Mouse (Mus musculus): ENCODE data around the gene Bcam. TPM values are rescaled to one million over a fixed set of nuclear protein-coding genes. Genes with fewer than 3 reads are reported as not detected.

Gene Bcam
- polyA plus RNA-seq, 1 experiment = 237 TPM

- Histone ChIP-seq H3K27me3 (replicated peaks; ENCODE audit: control insufficient read depth, insufficient read depth, low read length) (no peaks in the 10 kb centered on the region), H3K27ac (ENCODE audit: insufficient read depth, low read depth, low read length) (peak within 1 kb of the TSS; percentile 83), H3K4me3 (ENCODE audit: insufficient read depth, low read depth, low read length) (peak within 1 kb of the TSS; percentile 96), H3K36me3 (ENCODE audit: control insufficient read depth, insufficient read depth, low read length) (no peaks in the 10 kb centered on the region; the same call in 1 of the 2 replicates), H3K4me1 (ENCODE audit: control insufficient read depth, insufficient read depth, low read length) (no peaks in the 10 kb centered on the region; the same call in 1 of the 2 replicates)
- TF ChIP-seq CTCF (conservative IDR thresholded peaks at IDR 0.05; ENCODE audit: insufficient read depth, insufficient read length, low read depth, low read length) (no peak), POLR2A (IDR thresholded peaks at IDR 0.05; ENCODE audit: low read depth, low read length) (peak; percentile 30)
- WGBS = under 1% methylated on average over 59 of the region's 59 CpGs
- peak; percentile 100 for DNase-seq
Measured at GRCm38 (mm10) chr7:19715239-19716054, 55.4 kb downstream of the Bcam start, which contains the start of gene Tomm40. TSS of gene Tomm40 (minus strand) at chr7:19715438.

- Histone ChIP-seq H3K27me3 (replicated peaks; ENCODE audit: control insufficient read depth, insufficient read depth, low read length) (no peaks in the 10 kb centered on the region), H3K4me3 (ENCODE audit: insufficient read depth, low read depth, low read length) (peak overlapping the region; percentile 96), H3K36me3 (ENCODE audit: control insufficient read depth, insufficient read depth, low read length) (no peaks in the 10 kb centered on the region; the same call in 1 of the 2 replicates), H3K4me1 (ENCODE audit: control insufficient read depth, insufficient read depth, low read length) (no peaks in the 10 kb centered on the region; the same call in 1 of the 2 replicates), H3K27ac (ENCODE audit: insufficient read depth, low read depth, low read length) (peak overlapping the region; percentile 83)
- DNase-seq = no peak
- under 1% methylated on average over 36 of the region's 39 CpGs for WGBS
- no peak for TF ChIP-seq CTCF (conservative IDR thresholded peaks at IDR 0.05; ENCODE audit: insufficient read depth, insufficient read length, low read depth, low read length)
- TF ChIP-seq POLR2A (IDR thresholded peaks at IDR 0.05; ENCODE audit: low read depth, low read length) = no peak
Measured at GRCm38 (mm10) chr7:19714836-19715235, 56.0 kb downstream of the Bcam start.

- Histone ChIP-seq H3K36me3 (ENCODE audit: control insufficient read depth, insufficient read depth, low read length) (no peaks in the 10 kb centered on the region; the same call in 1 of the 2 replicates), H3K4me1 (ENCODE audit: control insufficient read depth, insufficient read depth, low read length) (no peaks in the 10 kb centered on the region; the same call in 1 of the 2 replicates), H3K27ac (ENCODE audit: insufficient read depth, low read depth, low read length) (no peak overlapping the region), H3K4me3 (ENCODE audit: insufficient read depth, low read depth, low read length) (no peak overlapping the region), H3K27me3 (replicated peaks; ENCODE audit: control insufficient read depth, insufficient read depth, low read length) (no peaks in the 10 kb centered on the region)
- no peak for DNase-seq
- no peak for TF ChIP-seq CTCF (conservative IDR thresholded peaks at IDR 0.05; ENCODE audit: insufficient read depth, insufficient read length, low read depth, low read length)
- no peak for TF ChIP-seq POLR2A (IDR thresholded peaks at IDR 0.05; ENCODE audit: low read depth, low read length)
- 86% methylated on average over 9 of the region's 9 CpGs for WGBS
Measured at GRCm38 (mm10) chr7:19713598-19713997, 57.2 kb downstream of the Bcam start.

- Histone ChIP-seq H3K4me1 (ENCODE audit: control insufficient read depth, insufficient read depth, low read length) (no peaks in the 10 kb centered on the region; the same call in 1 of the 2 replicates), H3K27me3 (replicated peaks; ENCODE audit: control insufficient read depth, insufficient read depth, low read length) (no peaks in the 10 kb centered on the region), H3K36me3 (ENCODE audit: control insufficient read depth, insufficient read depth, low read length) (no peaks in the 10 kb centered on the region; the same call in 1 of the 2 replicates), H3K4me3 (ENCODE audit: insufficient read depth, low read depth, low read length) (no peak overlapping the region), H3K27ac (ENCODE audit: insufficient read depth, low read depth, low read length) (no peak overlapping the region)
- TF ChIP-seq POLR2A (IDR thresholded peaks at IDR 0.05; ENCODE audit: low read depth, low read length) (no peak), CTCF (conservative IDR thresholded peaks at IDR 0.05; ENCODE audit: insufficient read depth, insufficient read length, low read depth, low read length) (peak; percentile 51)
- peak; percentile 38 for DNase-seq
- WGBS = 37% methylated on average over 4 of the region's 4 CpGs
Measured at GRCm38 (mm10) chr7:19713196-19713595, 57.6 kb downstream of the Bcam start.

- Histone ChIP-seq H3K4me3 (ENCODE audit: insufficient read depth, low read depth, low read length) (no peak overlapping the region), H3K27ac (ENCODE audit: insufficient read depth, low read depth, low read length) (no peak overlapping the region), H3K4me1 (ENCODE audit: control insufficient read depth, insufficient read depth, low read length) (no peaks in the 10 kb centered on the region; the same call in 1 of the 2 replicates), H3K27me3 (replicated peaks; ENCODE audit: control insufficient read depth, insufficient read depth, low read length) (no peaks in the 10 kb centered on the region), H3K36me3 (ENCODE audit: control insufficient read depth, insufficient read depth, low read length) (no peaks in the 10 kb centered on the region; the same call in 1 of the 2 replicates)
- DNase-seq = peak; percentile 40
- WGBS = 52% methylated on average over 4 of the region's 4 CpGs
- TF ChIP-seq CTCF (conservative IDR thresholded peaks at IDR 0.05; ENCODE audit: insufficient read depth, insufficient read length, low read depth, low read length) (0 out of 2 replicates have a peak, but pooled peaks have one; percentile 24), POLR2A (IDR thresholded peaks at IDR 0.05; ENCODE audit: low read depth, low read length) (no peak)
Measured at GRCm38 (mm10) chr7:19712414-19712813, 58.4 kb downstream of the Bcam start.

- Histone ChIP-seq H3K4me3 (ENCODE audit: insufficient read depth, low read depth, low read length) (no peak overlapping the region), H3K27ac (ENCODE audit: insufficient read depth, low read depth, low read length) (no peak overlapping the region), H3K27me3 (replicated peaks; ENCODE audit: control insufficient read depth, insufficient read depth, low read length) (no peaks in the 10 kb centered on the region), H3K4me1 (ENCODE audit: control insufficient read depth, insufficient read depth, low read length) (no peaks in the 10 kb centered on the region; the same call in 1 of the 2 replicates), H3K36me3 (ENCODE audit: control insufficient read depth, insufficient read depth, low read length) (no peaks in the 10 kb centered on the region; the same call in 1 of the 2 replicates)
- DNase-seq = no peak
- TF ChIP-seq CTCF (conservative IDR thresholded peaks at IDR 0.05; ENCODE audit: insufficient read depth, insufficient read length, low read depth, low read length) = no peak
- 83% methylated on average over 10 of the region's 10 CpGs for WGBS
Measured at GRCm38 (mm10) chr7:19710650-19711049, 60.2 kb downstream of the Bcam start.

Other genes with a start within 250 kb of the Bcam start
- gene Ppp1r37, start 207.9 kb downstream of the Bcam start, polyA plus RNA-seq (2012; rRNA removed) = 87.0 and 92.0 TPM in 2 replicates
- 2.7 and 3.3 TPM in 2 replicates for gene Zfp296, start 193.7 kb downstream of the Bcam start, polyA plus RNA-seq (2012; rRNA removed)
- 143 and 149 TPM in 2 replicates for gene Gemin7, start 193.4 kb downstream of the Bcam start, polyA plus RNA-seq (2012; rRNA removed)
- 29.0 and 54.8 TPM in 2 replicates for gene Clasrp, start 166.5 kb downstream of the Bcam start, polyA plus RNA-seq (2012; rRNA removed)
- gene Relb, start 141.6 kb downstream of the Bcam start, polyA plus RNA-seq (2012; rRNA removed) = 10.4 and 13.3 TPM in 2 replicates
- 144 and 182 TPM in 2 replicates for gene Clptm1, start 106.0 kb downstream of the Bcam start, polyA plus RNA-seq (2012; rRNA removed)
- gene Apoc2, start 93.1 kb downstream of the Bcam start, polyA plus RNA-seq (2012; rRNA removed) = 0.42 and 0.57 TPM in 2 replicates
- not detected in 2 replicates for gene Gm44805, start 89.6 kb downstream of the Bcam start, polyA plus RNA-seq (2012; rRNA removed)
- 0.29 TPM in 1 of 2 replicates, not detected in the other for gene Apoc4, start 89.5 kb downstream of the Bcam start, polyA plus RNA-seq (2012; rRNA removed)
- 12.2 and 16.5 TPM in 2 replicates for gene Apoc1, start 78.4 kb downstream of the Bcam start, polyA plus RNA-seq (2012; rRNA removed)
- gene Apoe, start 71.8 kb downstream of the Bcam start, polyA plus RNA-seq (2012; rRNA removed) = 922 and 939 TPM in 2 replicates
- gene Tomm40, start 55.6 kb downstream of the Bcam start, polyA plus RNA-seq (2012; rRNA removed) = 83.9 and 86.3 TPM in 2 replicates
- 44.5 and 47.7 TPM in 2 replicates for gene Nectin2, start 20.5 kb downstream of the Bcam start, polyA plus RNA-seq (2012; rRNA removed)
- gene Cblc, start 25.8 kb upstream of the Bcam start, polyA plus RNA-seq (2012; rRNA removed) = 24.4 and 32.6 TPM in 2 replicates
- gene Bcl3, start 51.8 kb upstream of the Bcam start, polyA plus RNA-seq (2012; rRNA removed) = 10.3 and 14.4 TPM in 2 replicates
- 0.12 TPM in 1 of 2 replicates, not detected in the other for gene Gm19345, start 81.0 kb upstream of the Bcam start, polyA plus RNA-seq (2012; rRNA removed)
- 0.14 and 0.16 TPM in 2 replicates for gene Ceacam16, start 90.3 kb upstream of the Bcam start, polyA plus RNA-seq (2012; rRNA removed)
- 0.11 and 0.25 TPM in 2 replicates for gene Ceacam19, start 116.9 kb upstream of the Bcam start, polyA plus RNA-seq (2012; rRNA removed)
- 10.9 and 12.3 TPM in 2 replicates for gene Pvr, start 150.1 kb upstream of the Bcam start, polyA plus RNA-seq (2012; rRNA removed)
- gene Igsf23, start 179.7 kb upstream of the Bcam start, polyA plus RNA-seq (2012; rRNA removed) = 0.14 and 0.31 TPM in 2 replicates
- gene Ceacam20, start 194.4 kb upstream of the Bcam start, polyA plus RNA-seq (2012; rRNA removed) = 0.03 TPM in 1 of 2 replicates, not detected in the other
- gene Nlrp9b, start 220.4 kb upstream of the Bcam start, polyA plus RNA-seq (2012; rRNA removed) = not detected in 2 replicates